Mouse (Mus musculus): ENCODE measurements around the gene Pnma3. TPM values are rescaled to one million over a fixed set of nuclear protein-coding genes. Genes with fewer than 3 reads are reported as not detected.
"Not testable (repeated sequence)": the region's sequence is repeated elsewhere in the genome, so short reads cannot be mapped to it uniquely, and the experiment has no call there.

Gene Pnma3
- polyA plus RNA-seq (2015; fragmentation: Nextera tagmentation; extraction: Ambion mirVana), result not detected in 2 replicates

DNA sequence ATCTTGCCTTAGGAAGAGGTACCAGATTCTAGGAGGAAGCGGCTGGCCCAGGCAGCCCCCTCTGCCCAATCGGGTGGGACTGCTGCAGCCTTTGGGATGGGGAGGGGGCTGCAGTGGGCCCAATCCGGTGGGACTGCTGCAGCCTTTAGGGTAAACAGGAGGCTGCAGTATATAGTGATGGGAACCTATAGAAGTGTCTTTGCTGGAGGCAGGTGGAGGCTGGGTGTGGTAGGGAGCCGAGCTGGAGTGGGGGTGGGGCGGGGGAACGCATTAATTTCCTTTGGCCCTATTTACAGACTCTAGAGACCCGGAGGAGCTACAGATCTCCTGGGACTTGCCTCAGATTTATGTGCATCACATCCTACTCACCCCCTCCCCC is at the start of gene Pnma3:
Gene Pnma3 (plus strand): TSS at position 373 of the 379 bp plus-strand sequence.
- Histone ChIP-seq H3K4me2 (peak within 1 kb of the TSS; percentile 59), H3K4me1 (no peaks in the 10 kb centered on the region), H3K9ac (no peak within 1 kb of the TSS), H3K9me3 (no peaks in the 10 kb centered on the region), H3K27me3 (replicated peaks) (peaks cover 20% of the 10 kb centered on the region), H3K27ac (replicated peaks) (no peak within 1 kb of the TSS), H3K36me3 (no peaks in the 10 kb centered on the region), H3K4me3 (peak within 1 kb of the TSS; percentile 24)
- ATAC-seq (ENCODE audit: extremely low read depth, insufficient number of reproducible peaks, low FRiP score, low TSS enrichment), result no peak
- WGBS, result 26% methylated on average over 7 of the region's 7 CpGs

- H3K4me1 ChIP-seq, result no peaks in the 10 kb centered on the region
- H3K9ac ChIP-seq, result no peak within 1 kb of the TSS
- H3K4me2 ChIP-seq, result no peak within 1 kb of the TSS
- no peak for ATAC-seq (ENCODE audit: extremely low read depth, insufficient number of reproducible peaks, low FRiP score, low TSS enrichment)
- no peaks in the 10 kb centered on the region for H3K36me3 ChIP-seq
- peaks cover 11% of the 10 kb centered on the region for H3K27me3 ChIP-seq (replicated peaks)
- no peak within 1 kb of the TSS for H3K27ac ChIP-seq (replicated peaks)
- H3K9me3 ChIP-seq, result no peaks in the 10 kb centered on the region
- no peak within 1 kb of the TSS for H3K4me3 ChIP-seq
- WGBS, result 76% methylated on average over 1 of the region's 1 CpGs
Observed at GRCm38 (mm10) chrX:73037003-73037402, 27.6 kb upstream of the Pnma3 start, which contains the start of gene Pnma5. Gene Pnma5 (minus strand): TSS chrX:73037103.

DNA sequence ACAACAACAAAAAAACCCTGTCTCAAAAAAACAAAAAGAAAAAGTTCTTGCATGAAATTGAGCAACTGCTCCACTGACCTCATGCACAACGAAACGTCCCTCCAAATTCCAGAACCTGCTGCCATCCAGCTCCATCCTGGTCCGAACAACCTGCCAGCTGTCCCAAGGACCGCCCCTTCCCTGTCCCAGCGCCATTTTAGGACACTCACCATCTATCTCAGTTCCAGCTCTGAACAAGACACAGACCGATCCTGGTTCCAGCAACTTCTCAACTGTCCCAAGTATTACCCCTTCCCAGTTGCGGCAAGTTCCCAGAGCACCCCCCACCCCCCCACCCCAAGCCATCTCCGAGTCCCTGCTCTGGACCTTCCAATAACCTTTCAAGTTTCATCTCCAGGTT is 25.8 kb upstream of the Pnma3 start:
- Histone ChIP-seq H3K27me3 (replicated peaks) (peaks cover 11% of the 10 kb centered on the region), H3K27ac (replicated peaks) (no peak overlapping the region), H3K4me3 (no peak overlapping the region), H3K9me3 (no peaks in the 10 kb centered on the region), H3K4me1 (no peaks in the 10 kb centered on the region), H3K9ac (no peak overlapping the region), H3K4me2 (no peak overlapping the region), H3K36me3 (no peaks in the 10 kb centered on the region)
- no peak for ATAC-seq (ENCODE audit: extremely low read depth, insufficient number of reproducible peaks, low FRiP score, low TSS enrichment)
- 82% methylated on average over 8 of the region's 8 CpGs for WGBS

DNA sequence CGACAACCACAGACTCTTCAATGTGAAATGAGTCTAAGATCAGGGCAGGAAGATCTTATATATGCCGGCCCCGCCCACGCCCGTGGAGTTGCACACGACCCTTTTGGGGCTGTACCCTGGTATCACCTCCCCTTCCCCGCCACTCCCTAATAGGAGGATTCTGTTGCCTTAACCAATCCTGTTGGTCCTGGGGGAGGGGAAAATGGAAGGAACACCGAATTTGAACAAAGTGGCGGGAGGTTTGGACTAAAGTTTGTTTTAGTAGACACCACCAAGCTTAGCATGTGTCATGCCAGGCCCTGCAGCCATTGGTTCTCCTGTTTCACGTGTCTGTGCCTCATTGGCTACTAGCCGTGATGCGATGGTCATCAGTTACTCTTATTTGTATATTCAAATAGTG is 24.9 kb upstream of the Pnma3 start:
- no peaks in the 10 kb centered on the region for H3K9me3 ChIP-seq
- no peak overlapping the region for H3K27ac ChIP-seq (replicated peaks)
- no peak for ATAC-seq (ENCODE audit: extremely low read depth, insufficient number of reproducible peaks, low FRiP score, low TSS enrichment)
- no peaks in the 10 kb centered on the region for H3K4me1 ChIP-seq
- WGBS, result 84% methylated on average over 12 of the region's 12 CpGs
- no peak overlapping the region for H3K9ac ChIP-seq
- no peaks in the 10 kb centered on the region for H3K36me3 ChIP-seq
- H3K4me2 ChIP-seq, result no peak overlapping the region
- peaks cover 11% of the 10 kb centered on the region; the same call in 1 of the 2 replicates for H3K27me3 ChIP-seq (replicated peaks)
- H3K4me3 ChIP-seq, result no peak overlapping the region

DNA sequence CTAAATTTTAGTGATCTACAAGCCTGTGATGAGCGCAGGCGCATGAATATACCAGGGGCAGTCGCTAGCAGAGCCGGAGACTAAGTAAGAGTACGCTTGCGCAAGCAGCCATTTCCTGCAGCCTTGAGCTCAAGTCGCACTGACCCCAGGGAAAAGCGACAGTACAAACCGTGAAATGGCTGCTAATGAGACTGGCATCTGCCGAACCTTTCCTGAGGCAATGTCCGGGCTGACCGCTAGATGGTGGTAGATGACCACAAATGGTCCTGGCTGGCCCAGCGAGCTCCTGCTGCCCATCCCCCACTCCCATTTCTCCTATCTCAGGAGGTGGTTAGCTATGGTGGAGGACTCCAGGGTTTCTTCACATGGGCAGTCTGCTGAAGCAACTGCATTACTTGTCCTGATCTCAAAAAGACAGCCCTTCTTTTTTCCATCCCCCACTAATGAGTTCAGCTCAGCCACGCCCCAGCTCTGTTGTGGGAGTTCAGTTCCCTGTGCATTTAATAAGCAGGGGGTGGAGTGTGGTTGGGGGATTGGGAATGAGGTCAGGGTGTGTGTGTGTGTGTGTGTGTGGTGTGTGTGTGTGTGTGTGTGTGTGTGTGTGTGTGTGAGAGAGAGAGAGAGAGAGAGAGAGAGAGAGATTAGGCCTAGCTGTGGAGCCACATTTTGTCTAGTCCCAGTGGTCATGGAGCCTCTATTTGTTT is 10.6 kb upstream of the Pnma3 start:
- peak; percentile 37; the same call in 1 of the 2 replicates for ATAC-seq (ENCODE audit: extremely low read depth, insufficient number of reproducible peaks, low FRiP score, low TSS enrichment)
- Histone ChIP-seq H3K9me3 (no peaks in the 10 kb centered on the region), H3K27me3 (replicated peaks) (no peaks in the 10 kb centered on the region), H3K36me3 (no peaks in the 10 kb centered on the region), H3K4me2 (peak overlapping the region; percentile 48), H3K4me3 (peak overlapping the region; percentile 27), H3K9ac (no peak overlapping the region), H3K27ac (replicated peaks) (no peak overlapping the region), H3K4me1 (no peaks in the 10 kb centered on the region)
- 15% methylated on average over 14 of the region's 14 CpGs for WGBS

DNA sequence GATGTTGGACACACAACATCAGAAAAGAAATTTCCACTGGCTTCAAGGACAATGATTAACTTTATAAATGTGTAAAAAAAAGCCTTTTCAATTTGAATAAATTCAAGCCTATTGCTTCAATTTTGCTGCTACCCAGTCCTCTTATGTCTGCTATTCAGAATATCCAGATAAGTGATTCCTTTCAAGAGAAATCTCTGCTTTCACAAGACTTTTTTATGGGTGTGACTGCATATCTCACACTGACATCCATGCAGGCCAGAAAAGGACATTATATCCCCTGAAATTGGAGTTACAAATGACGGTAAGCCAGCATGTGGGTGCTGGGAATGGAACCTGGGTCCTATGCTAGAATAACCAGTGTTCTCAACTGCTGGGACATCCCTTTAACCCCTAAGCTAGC is 3.1 kb upstream of the Pnma3 start:
- no peak overlapping the region for H3K4me2 ChIP-seq
- H3K9ac ChIP-seq, result no peak overlapping the region
- no peak overlapping the region for H3K4me3 ChIP-seq
- H3K36me3 ChIP-seq, result no peaks in the 10 kb centered on the region
- 75% methylated on average over 1 of the region's 1 CpGs for WGBS
- H3K4me1 ChIP-seq, result no peaks in the 10 kb centered on the region
- H3K27ac ChIP-seq (replicated peaks), result no peak overlapping the region
- peaks cover 20% of the 10 kb centered on the region for H3K27me3 ChIP-seq (replicated peaks)
- no peaks in the 10 kb centered on the region for H3K9me3 ChIP-seq
- no peak for ATAC-seq (ENCODE audit: extremely low read depth, insufficient number of reproducible peaks, low FRiP score, low TSS enrichment)

DNA sequence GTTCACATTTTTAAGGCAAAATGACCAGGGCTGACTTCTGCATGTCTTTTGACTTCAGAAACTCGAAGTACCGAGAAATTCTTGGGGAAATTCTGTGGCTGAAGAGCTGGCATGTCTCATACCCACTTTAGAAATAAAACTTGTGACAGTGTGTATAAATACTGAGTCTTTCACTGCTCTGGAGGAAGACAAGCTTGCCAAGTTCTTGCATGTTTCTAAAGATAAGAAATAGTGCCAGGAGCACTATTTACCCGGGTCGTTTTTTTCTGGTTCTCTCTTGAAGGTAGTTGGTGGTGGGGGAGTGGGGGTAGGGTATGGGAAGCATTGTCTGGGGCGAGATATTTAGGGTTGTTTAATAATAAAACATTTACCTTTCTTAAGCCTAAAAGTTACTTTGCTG is 2.3 kb upstream of the Pnma3 start:
- Histone ChIP-seq H3K9me3 (no peaks in the 10 kb centered on the region), H3K4me3 (no peak overlapping the region), H3K9ac (no peak overlapping the region), H3K27ac (replicated peaks) (no peak overlapping the region), H3K4me2 (no peak overlapping the region), H3K4me1 (no peaks in the 10 kb centered on the region), H3K36me3 (no peaks in the 10 kb centered on the region), H3K27me3 (replicated peaks) (peaks cover 20% of the 10 kb centered on the region)
- ATAC-seq (ENCODE audit: extremely low read depth, insufficient number of reproducible peaks, low FRiP score, low TSS enrichment), result no peak
- WGBS, result 44% methylated on average over 5 of the region's 5 CpGs

- Histone ChIP-seq H3K36me3 (no peaks in the 10 kb centered on the region), H3K27me3 (replicated peaks) (peaks cover 20% of the 10 kb centered on the region), H3K27ac (replicated peaks) (no peak overlapping the region), H3K4me2 (peak overlapping the region; percentile 59), H3K9ac (no peak overlapping the region), H3K9me3 (no peaks in the 10 kb centered on the region), H3K4me1 (no peaks in the 10 kb centered on the region), H3K4me3 (peak overlapping the region; percentile 24)
- WGBS, result 31% methylated on average over 24 of the region's 24 CpGs
- ATAC-seq (ENCODE audit: extremely low read depth, insufficient number of reproducible peaks, low FRiP score, low TSS enrichment), result no peak
Observed at GRCm38 (mm10) chrX:73063512-73064414, 824 bp upstream of the Pnma3 start.

DNA sequence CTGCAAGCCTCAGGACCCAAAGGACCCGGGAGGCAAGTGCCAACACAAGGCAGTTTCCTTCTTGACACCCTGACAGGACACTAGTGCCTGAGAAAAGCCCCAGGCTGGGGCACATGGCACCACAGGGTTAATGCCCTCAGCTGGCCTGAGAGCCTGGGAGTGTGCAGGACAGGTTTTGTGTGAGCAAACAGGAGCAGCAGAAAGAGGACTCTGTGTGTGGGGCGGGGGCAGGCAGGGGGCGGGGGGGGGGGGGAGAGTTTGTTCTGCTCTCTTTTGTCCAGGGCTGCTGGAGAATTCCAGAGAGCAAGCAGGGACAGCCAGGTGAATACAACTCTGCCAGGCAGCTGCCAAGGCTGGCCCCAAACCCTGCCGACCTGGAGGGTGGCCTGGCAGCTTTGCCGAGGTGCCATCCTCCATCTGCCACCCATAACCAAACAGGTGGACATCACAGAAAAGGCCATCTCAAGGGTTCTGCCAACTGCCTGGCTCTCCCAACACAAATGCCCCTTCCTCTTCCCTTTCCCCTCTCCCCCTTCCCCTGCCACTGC is 2.3 kb downstream of the Pnma3 start:
- H3K36me3 ChIP-seq; H3K9ac ChIP-seq; H3K4me1 ChIP-seq; ATAC-seq (ENCODE audit: extremely low read depth, insufficient number of reproducible peaks, low FRiP score, low TSS enrichment); H3K4me2 ChIP-seq; H3K27ac ChIP-seq (replicated peaks); H3K9me3 ChIP-seq; H3K4me3 ChIP-seq: not testable (repeated sequence)
- H3K27me3 ChIP-seq (replicated peaks), result peaks cover 20% of the 10 kb centered on the region
- WGBS, result 80% methylated on average over 1 of the region's 5 CpGs

- H3K27ac ChIP-seq (replicated peaks); H3K4me1 ChIP-seq; H3K27me3 ChIP-seq (replicated peaks); H3K4me2 ChIP-seq; ATAC-seq (ENCODE audit: extremely low read depth, insufficient number of reproducible peaks, low FRiP score, low TSS enrichment); H3K4me3 ChIP-seq; H3K9me3 ChIP-seq; H3K36me3 ChIP-seq; H3K9ac ChIP-seq: not testable (repeated sequence)
- 72% methylated on average over 19 of the region's 19 CpGs for WGBS
Observed at GRCm38 (mm10) chrX:73082267-73083055, 17.9 kb downstream of the Pnma3 start, which contains the start of gene Xlr4a. Gene Xlr4a (minus strand): TSS chrX:73082478.

Data from heart, embryonic 13.5 days (tissue).